Mouse (Mus musculus) mouse embryonic stem cell (cell line): Measurements from ENCODE around the gene Parp12.

Source experiments
- in situ Hi-C, 2 experiments: fragments of 300-500 bp; cut with MboI; formaldehyde crosslinking; loops; 1 replicate in 1 of 2; 3 replicates in 1 of 2; pipeline ENCODE4 v1.14.3; 2019 to 2020; ENCODE audit warnings: low sequenced_read_pairs in 2 of 2, low pct_unique_long_range_greater_than_20kb in 1 of 2, mixed read lengths in 1 of 2; ENCODE audit not compliant: unreplicated experiment in 1 of 2

Parp12 gene

GRCm38 (mm10) chr6:39059547-39060497 is 58.3 kb downstream of the Parp12 start:
- in situ Hi-C loops = no loop called here

- in situ Hi-C loops = no loop called here
Measured at GRCm38 (mm10) chr6:39058936-39059335, 59.2 kb downstream of the Parp12 start.

GRCm38 (mm10) chr6:39058389-39058788 is 59.8 kb downstream of the Parp12 start:
- in situ Hi-C loops = no loop called here

- in situ Hi-C loops = no loop called here
Measured at GRCm38 (mm10) chr6:39057161-39057560, 61.0 kb downstream of the Parp12 start.

- in situ Hi-C loops = no loop called here
Measured at GRCm38 (mm10) chr6:39055831-39056261, 62.3 kb downstream of the Parp12 start.

- in situ Hi-C loops = no loop called here
Measured at GRCm38 (mm10) chr6:39054878-39055508, 63.2 kb downstream of the Parp12 start.

- in situ Hi-C loops = no loop called here
Measured at GRCm38 (mm10) chr6:39054206-39054864, 63.8 kb downstream of the Parp12 start.

GRCm38 (mm10) chr6:39052636-39053035 is 65.5 kb downstream of the Parp12 start:
- in situ Hi-C loops = no loop called here

- in situ Hi-C loops = no loop called here
Measured at GRCm38 (mm10) chr6:39051799-39052556, 66.2 kb downstream of the Parp12 start.

- in situ Hi-C loops = no loop called here
Measured at GRCm38 (mm10) chr6:39050836-39051235, 67.3 kb downstream of the Parp12 start.

GRCm38 (mm10) chr6:39049141-39049540 is 69.0 kb downstream of the Parp12 start:
- in situ Hi-C loops = no loop called here

- in situ Hi-C loops = no loop called here
Measured at GRCm38 (mm10) chr6:39040451-39040850, 77.7 kb downstream of the Parp12 start.
